Mouse (Mus musculus): ENCODE data around the gene Wdr83.
A peak's percentile ranks its signal among the peaks of the same experiment; 100 is the strongest.
"Not testable (repeated sequence)": the region's sequence is repeated elsewhere in the genome, so short reads cannot be mapped to it uniquely, and the experiment has no call there.

Gene Wdr83

GRCm38 (mm10) chr8:85081216-85081555 is at the start of gene Wdr83:
Gene Wdr83 (minus strand): TSS chr8:85081306.
- no peak for DNase-seq

- no peak for DNase-seq
Measured at GRCm38 (mm10) chr8:85123691-85124090, 42.6 kb upstream of the Wdr83 start.

DNA sequence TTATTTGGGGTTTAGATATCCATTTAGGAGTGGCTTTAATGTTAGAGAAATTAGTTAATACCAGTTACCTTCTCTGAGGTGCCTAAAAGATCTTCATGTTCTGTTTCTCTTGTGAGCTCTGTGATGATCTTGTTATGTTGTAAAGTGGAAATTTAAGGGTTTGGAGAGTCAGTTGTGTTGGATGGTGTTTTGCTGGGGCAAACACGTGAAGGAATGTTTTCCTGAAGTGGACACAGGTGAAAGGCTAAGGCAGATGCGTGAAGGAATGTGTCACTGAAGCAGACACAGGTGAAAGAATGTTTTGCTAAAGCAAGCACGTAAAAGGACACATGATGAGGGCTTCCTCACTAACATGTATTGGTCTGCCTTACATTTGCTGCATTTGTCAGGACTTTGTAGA is 41.9 kb upstream of the Wdr83 start, which contains the start of gene Zfp791:
Gene Zfp791, minus strand, starts transcription at position 101 of the 400 bp plus-strand sequence.
- DNase-seq, result no peak

DNA sequence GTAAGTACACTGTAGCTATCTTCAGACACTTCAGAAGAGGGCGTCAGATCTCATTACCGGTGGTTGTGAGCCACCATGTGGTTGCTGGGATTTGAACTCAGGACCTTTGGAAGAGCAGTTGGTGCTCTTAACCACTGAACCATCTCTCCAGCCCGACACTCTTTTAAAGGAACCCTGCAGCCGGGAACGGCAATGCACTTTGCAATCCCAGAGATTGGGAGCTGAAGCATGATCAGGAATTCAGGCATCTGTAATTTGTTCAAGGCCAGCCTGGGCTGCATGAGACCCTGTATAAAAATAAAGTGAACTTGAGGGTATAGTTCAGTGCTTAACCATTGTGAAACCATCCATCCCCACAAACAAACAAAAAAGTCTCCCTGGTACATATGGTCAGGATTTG is 39.1 kb upstream of the Wdr83 start:
- DNase-seq, result not testable (repeated sequence)

GRCm38 (mm10) chr8:85119052-85119981 is 38.2 kb upstream of the Wdr83 start:
- DNase-seq, result peak; percentile 82

DNA sequence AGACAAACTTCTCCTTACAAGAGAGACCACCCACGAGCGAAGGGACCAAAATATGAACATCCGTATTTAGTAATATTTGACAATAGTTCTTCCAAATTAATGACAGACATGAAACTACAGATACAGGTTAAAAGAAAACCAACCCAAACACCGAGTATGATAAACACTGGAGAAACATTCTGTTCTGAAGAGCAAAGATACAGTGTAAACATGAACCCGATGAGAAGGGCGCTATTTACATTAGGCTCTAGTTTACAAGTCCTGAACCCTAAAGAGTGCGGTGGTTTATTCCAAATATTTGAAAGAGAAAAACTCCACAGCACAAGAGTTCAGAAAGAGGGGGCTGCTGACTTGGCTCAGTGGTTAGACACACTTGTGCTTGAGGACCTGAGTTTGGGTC is 35.9 kb upstream of the Wdr83 start:
- no peak for DNase-seq

DNA sequence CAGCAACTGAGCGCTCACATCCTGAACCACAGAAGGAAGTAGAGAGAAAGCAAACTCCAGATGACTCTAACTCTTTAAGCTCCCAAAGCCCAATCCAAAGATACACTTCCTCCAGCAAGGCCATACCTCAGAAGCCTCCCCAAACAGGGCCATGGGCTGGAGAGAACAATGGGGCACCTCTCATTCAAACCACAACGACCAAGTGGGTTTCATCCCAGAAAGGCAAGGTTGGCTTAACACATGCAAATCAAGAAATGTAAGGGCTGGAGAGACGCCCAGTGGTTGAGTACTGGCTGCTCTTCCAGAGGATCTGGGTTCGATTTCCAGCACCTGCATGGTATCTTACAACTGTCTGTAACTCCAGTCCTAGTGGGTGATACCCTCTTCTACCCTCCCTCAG is 34.4 kb upstream of the Wdr83 start:
- DNase-seq, result no peak

DNA sequence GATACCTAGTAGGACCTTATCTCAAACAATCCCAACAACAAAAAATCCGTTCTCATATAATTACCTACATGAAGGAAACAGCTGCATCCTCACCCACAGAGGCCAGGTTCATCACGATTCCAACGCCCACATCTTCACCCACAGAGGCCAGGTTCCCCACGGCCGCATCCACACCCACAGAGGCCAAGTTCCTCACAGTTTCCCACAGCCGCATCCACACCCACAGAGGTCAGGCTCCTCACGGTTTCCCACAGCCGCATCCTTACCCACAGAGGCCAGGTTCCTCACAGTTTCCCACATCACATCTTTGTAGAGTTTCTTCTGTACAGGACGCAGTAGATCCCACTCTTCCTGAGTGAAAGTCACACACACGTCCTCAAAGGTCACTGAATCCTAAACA is 32.1 kb upstream of the Wdr83 start:
- DNase-seq, result no peak

- DNase-seq, result no peak
Measured at GRCm38 (mm10) chr8:85100076-85100665, 19.1 kb upstream of the Wdr83 start.

GRCm38 (mm10) chr8:85096850-85097249 is 15.7 kb upstream of the Wdr83 start:
- DNase-seq, result no peak

DNA sequence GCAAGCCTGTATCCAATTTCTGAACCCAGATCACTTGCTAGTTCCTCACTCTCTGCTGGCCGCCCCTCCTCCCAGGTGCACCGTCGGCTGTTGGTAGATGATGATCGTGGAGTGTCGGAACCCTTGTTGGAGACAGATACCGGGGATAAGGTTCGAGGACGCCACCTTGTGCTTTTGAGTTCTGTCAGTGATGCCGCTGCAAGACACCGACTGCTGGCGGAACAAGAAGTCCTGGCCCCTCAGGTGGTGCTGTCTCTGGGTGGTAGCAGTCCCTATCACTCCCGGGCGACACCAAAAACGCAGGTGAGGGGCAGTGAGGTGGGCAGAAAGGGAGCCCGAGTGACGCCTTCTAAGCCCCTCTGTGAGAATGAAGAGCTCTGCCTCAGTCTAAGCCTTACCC is 15.1 kb upstream of the Wdr83 start:
- DNase-seq, result no peak

DNA sequence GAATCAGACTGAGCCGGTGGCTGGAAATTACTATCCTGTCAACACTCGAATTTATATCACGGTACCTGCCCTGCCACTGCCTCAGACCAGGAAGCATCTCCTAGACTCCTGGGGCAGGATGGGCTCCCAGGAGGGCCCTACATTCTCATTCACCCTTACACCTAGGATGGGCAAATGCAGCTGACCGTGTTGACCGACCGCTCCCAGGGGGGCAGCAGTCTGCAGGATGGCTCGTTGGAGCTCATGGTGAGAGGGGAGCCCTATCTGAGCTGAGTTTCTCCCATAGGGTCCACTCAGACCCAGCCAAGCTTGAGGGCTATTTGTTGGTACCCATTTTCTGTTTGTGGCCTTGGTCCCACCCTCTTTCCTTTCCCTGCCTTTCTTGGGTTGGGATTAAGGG is 14.5 kb upstream of the Wdr83 start:
- no peak for DNase-seq

- DNase-seq, result no peak
Measured at GRCm38 (mm10) chr8:85095051-85095450, 13.9 kb upstream of the Wdr83 start.

GRCm38 (mm10) chr8:85091526-85092090 is 10.5 kb upstream of the Wdr83 start:
- DNase-seq, result no peak

GRCm38 (mm10) chr8:85090856-85091255 is 9.8 kb upstream of the Wdr83 start:
- no peak for DNase-seq

- no peak for DNase-seq
Measured at GRCm38 (mm10) chr8:85088771-85089170, 7.7 kb upstream of the Wdr83 start.

DNA sequence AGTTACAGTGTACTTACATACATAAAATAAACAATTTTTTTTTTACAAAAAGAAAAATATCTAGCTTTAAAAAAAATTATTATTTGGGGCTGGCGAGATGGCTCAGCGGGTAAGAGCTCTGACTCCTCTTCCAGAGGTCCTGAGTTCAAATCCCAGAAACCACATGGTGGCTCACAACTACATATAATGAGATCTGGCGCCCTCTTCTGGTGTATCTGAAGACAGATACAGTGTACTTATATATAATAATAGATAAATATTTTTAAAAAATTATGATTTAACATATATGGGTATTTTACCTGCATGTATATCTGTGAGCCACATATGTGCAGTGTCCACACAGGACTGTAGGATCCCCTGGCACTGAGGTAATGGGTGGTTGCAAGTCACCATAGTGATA is 5.1 kb upstream of the Wdr83 start:
- no peak for DNase-seq

GRCm38 (mm10) chr8:85084633-85085032 is 3.5 kb upstream of the Wdr83 start:
- DNase-seq, result no peak

DNA sequence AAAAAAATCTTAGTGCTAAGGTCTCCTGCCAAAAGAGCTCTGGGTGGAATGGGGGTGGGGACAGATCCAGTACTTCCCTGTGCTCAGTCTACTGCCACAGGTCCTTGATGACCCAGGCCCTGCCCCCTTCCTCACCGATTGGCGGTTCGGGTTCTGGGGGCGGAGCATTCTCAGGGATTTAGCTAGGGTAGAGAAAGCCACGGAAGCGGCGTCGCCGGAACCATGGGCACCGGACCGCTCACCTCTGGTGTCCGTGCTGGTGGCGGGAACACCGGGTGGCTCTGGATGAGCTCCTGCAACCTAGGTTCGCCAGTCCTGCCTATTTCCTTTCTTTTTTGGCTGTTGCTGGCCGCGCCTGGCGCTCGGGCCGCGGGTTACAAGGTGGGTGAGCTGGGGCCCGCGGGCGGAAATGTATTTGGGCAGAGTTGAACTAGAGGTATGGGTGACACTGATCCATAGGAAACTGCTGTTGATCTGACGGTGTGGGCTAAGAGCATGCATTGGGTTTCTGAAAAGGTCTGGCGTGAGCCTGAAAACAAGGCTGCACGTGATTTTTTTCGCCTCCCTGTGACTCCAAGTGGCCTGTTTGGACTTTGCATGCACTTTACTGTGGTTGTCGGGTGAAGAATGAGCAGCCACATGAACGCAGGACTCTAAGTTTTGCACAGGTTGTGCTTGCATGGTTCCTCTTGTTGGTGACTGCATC is 2.2 kb upstream of the Wdr83 start, which contains the start of gene Man2b1:
Gene Man2b1, plus strand, starts transcription at position 163 of the 706 bp plus-strand sequence.
- DNase-seq, result peak; percentile 80

- not testable (repeated sequence) for DNase-seq
Measured at GRCm38 (mm10) chr8:85082169-85082568, 1.1 kb upstream of the Wdr83 start.

GRCm38 (mm10) chr8:85080532-85081215 is 432 bp downstream of the Wdr83 start, which contains the start of gene Wdr83os:
Gene Wdr83os (plus strand): TSS chr8:85080740.
- DNase-seq, result peak; percentile 66

GRCm38 (mm10) chr8:85080214-85080531 is 933 bp downstream of the Wdr83 start:
- no peak for DNase-seq

DNA sequence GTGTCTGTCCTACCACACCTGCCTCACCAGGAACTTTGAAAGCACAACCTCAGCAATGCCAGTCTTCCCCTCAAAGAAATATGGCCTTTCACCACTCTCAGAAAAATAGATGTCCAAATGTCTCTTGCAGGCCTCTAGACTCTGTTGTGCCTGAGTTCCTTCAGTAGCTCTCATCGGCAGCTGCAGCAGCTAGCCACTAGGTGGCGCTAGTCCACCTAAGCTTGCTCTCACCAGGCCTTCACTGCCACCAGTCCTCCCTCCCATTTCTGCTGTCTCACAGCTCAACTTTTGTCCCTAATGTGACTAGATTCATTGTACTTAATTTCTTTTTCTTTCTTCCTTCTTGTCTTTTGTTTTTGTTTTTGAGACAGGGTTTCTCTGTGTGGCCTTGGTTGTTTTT is 4.1 kb downstream of the Wdr83 start:
- peak; percentile 75 for DNase-seq
